Mouse (Mus musculus): ENCODE measurements around the gene Map3k10.

Gene Map3k10

DNA sequence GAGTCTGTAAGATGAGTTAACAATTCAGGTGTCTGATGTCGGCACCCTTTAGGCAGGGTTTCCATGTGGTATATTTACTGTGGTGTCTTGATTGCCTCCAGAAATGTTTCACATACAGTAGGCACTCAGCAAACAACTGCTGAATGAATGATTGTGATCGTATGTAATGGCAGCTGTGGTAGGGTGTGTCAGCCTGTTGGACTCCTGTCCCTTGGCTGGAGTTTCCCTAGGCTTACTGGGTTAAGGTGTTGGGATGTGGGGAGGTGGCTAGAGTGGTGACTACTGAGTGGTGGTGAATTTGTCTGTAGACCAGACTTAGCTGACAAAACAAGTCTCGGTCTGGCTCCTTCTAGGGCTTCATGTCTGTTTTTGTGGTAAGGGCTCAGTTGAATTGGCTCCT is 64.0 kb downstream of the Map3k10 start:
- in situ Hi-C loops (cut with MboI, MseI): no loop called here

DNA sequence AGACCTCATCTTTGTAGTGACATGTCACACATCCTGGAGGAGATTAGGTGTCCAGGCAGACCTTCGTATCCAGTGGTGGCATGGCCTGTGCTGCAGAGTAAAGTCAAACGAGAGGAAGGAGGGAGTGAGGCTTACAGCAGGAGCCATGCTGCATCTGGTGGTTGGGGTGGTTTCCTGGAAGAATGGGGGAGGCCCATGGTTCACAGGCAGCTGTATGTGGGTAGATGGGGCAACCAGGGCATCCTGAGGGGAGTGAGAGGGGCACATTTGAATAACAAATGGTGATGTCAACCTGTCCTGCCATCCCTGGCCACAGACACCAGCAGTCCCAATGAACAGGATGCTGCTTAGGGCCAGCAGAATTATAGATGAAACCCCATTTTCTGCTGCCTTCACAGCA is 64.7 kb downstream of the Map3k10 start:
- in situ Hi-C loops (cut with MboI, MseI): no loop called here

DNA sequence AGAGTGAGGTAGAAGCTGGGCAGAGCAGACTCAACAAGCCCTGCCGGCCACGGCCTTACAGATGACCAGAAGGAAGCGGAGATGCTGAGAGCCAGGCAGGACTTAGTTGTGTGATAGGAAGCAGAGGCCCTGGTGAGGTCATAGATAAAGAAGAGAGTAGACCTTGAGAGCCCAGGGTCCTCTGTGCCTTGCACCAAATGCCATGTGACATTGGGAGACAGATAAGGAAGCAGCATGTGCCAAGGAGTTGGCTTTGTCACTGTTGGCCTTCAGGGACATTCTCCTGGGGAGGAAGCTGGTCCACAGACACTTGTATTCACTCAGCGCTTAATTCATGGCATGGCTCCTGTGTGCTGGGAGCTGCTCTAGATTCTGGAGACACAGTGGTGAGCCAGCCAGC is 65.1 kb downstream of the Map3k10 start:
- in situ Hi-C loops (cut with MboI, MseI): no loop called here

DNA sequence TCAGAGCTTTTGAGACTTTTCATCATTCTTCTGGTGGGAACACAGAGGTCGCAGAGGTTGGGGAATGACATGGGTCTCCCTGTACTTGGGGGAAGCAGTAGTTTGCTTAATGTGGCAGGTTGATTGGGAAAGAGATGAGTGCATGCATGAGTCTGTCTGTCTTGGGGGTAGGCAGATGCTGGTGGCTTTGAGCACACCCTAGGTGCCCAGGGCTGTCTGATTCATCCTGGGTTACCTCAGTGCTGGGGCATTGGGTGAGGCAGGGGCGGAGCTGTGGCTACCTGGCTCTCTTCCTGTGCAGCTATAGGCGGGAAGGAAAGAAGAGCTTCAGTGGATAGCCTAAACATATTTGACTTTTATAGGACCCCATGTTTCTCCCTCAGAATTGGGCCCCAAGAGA is 66.3 kb downstream of the Map3k10 start:
- in situ Hi-C loops (cut with MboI, MseI): no loop called here

DNA sequence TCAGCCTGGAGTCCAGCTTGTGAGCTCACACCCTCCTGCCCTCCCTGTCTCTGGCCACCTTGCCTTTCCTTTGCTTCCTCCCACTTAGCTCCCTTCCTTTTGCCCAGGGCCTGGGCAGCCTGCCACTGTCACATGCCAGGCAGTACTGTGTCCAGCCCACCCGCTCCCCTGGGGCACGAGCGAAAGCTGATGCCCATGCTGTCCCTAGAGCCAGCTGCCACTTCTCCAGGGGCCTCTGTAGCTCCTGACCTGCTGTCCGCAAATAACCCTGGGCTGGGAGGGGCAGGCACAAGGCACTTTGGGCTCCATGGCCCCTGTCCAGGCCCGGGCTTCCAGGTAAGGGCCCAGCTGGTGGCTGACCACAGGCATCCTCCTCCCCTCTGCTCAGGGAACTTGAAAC is 66.8 kb downstream of the Map3k10 start:
- in situ Hi-C loops (cut with MboI, MseI): no loop called here

DNA sequence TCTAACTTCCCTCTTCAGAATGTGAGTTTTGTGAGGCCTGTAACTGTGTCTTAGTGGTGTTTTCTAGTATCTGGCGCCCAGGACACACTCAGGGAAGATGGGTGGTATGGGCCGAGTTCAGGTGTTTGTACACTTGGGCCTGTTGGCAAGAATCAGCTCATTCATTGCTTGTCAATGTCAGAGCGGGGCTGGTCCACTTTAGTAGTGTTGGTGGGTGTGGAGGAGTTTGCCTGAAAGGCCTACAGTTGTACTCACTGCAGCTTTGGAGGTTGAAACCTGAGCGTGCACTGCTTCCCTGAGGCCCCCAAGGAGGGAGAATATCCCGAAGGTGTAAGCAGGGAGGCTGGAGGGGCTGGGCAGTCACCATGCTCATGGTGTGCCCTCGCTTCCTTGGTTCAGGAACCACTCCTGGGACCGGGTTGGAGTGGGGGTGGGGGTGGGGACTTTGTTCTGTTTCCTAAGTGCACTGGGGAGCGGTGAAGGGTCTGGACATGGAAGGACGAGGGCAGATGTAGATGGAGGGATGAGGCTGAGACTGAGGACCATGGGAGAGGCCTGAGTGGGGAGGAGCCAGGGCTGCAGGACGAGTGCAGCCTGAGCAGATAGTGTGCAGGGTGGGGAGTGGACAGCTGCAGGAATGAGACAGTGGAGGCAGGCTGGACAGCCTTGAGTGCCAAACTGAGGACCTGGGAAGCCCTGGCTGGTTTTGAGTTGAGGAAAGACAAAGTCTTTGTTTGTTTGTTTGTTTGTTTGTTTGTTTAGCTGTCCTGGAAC is 67.7 kb downstream of the Map3k10 start:
- in situ Hi-C loops (cut with MboI, MseI): no loop called here
